Comparison of ENCODE assay signal across 16 mouse cellular contexts in genomic region chr9:35339492-35340262, GRCm38 (mm10).
A peak's percentile ranks its signal among the peaks of the same experiment; 100 is the strongest.
DNase-seq lines count a peak whose midpoint lies in the region; ATAC-seq lines count a peak whose summit lies in the region.
"Had no signal": no experiment of that assay in that cellular context is flagged by ENCODE, and none has a peak within 500 bp of the region (broad histone marks: within the 10 kb centered on the region; RNA-seq: fewer than 3 reads in every experiment).

No protein-coding gene starts in this region.

- 0 out of 2 replicates have a peak overlapping the region, but pooled peaks have one; percentile 2 for H3K27ac ChIP-seq in kidney, embryonic 15.5 days
- peak overlapping the region; percentile 26; the same call in 1 of the 2 replicates for H3K27ac ChIP-seq in embryonic facial prominence, embryonic 10.5 days (replicated peaks)
- H3K27ac ChIP-seq in limb, embryonic 13.5 days = peak overlapping the region; percentile 92
- H3K27ac ChIP-seq: forebrain, embryonic 13.5 days had no signal

- no peak overlapping the region for H3K4me3 ChIP-seq in kidney, embryonic 15.5 days (replicated peaks)
- no peak overlapping the region for H3K4me3 ChIP-seq in embryonic facial prominence, embryonic 10.5 days
- H3K4me3 ChIP-seq in limb, embryonic 13.5 days = no peak overlapping the region
- H3K4me3 ChIP-seq: forebrain, embryonic 13.5 days had no signal

- no peaks in the 10 kb centered on the region for H3K9me3 ChIP-seq in kidney, embryonic 15.5 days (replicated peaks)
- H3K9me3 ChIP-seq in embryonic facial prominence, embryonic 10.5 days = no peaks in the 10 kb centered on the region
- no peaks in the 10 kb centered on the region for H3K9me3 ChIP-seq in limb, embryonic 13.5 days
- H3K9me3 ChIP-seq: forebrain, embryonic 13.5 days had no signal

- WGBS in kidney, embryonic 15.5 days = 76% methylated on average over 10 of the region's 10 CpGs
- 78% methylated on average over 10 of the region's 10 CpGs for WGBS in embryonic facial prominence, embryonic 10.5 days
- 34% methylated on average over 10 of the region's 10 CpGs for WGBS in limb, embryonic 13.5 days

- 0 out of 2 replicates have a peak, but pooled peaks cover 2% of the 10 kb centered on the region for H3K27me3 ChIP-seq in kidney, embryonic 15.5 days
- H3K27me3 ChIP-seq in embryonic facial prominence, embryonic 10.5 days (replicated peaks; ENCODE audit: low read depth, poor library complexity, severe bottlenecking) = peaks cover 58% of the 10 kb centered on the region
- no peaks in the 10 kb centered on the region for H3K27me3 ChIP-seq in limb, embryonic 13.5 days

- ATAC-seq in kidney, embryonic 15.5 days (replicated peaks; ENCODE audit: low FRiP score) = no peak
- ATAC-seq in limb, embryonic 13.5 days (ENCODE audit: low FRiP score, low read depth) = peak; percentile 70
- ATAC-seq in CD4-positive, CD25-positive, alpha-beta regulatory T cell, adult 4 months = no peak
- ATAC-seq: activated CD4-positive, CD25-positive, alpha-beta regulatory T cell, adult 4 months; forebrain, embryonic 13.5 days; hindbrain, embryonic 16.5 days had no signal

- no peaks in the 10 kb centered on the region for H3K36me3 ChIP-seq in kidney, embryonic 15.5 days
- H3K36me3 ChIP-seq in embryonic facial prominence, embryonic 10.5 days (replicated peaks) = no peaks in the 10 kb centered on the region
- no peaks in the 10 kb centered on the region for H3K36me3 ChIP-seq in limb, embryonic 13.5 days

- no peak overlapping the region for H3K9ac ChIP-seq in kidney, embryonic 15.5 days
- H3K9ac ChIP-seq in limb, embryonic 13.5 days = no peak overlapping the region
- H3K9ac ChIP-seq: forebrain, embryonic 13.5 days had no signal

- H3K4me1 ChIP-seq in kidney, embryonic 15.5 days = peaks cover 40% of the 10 kb centered on the region
- H3K4me1 ChIP-seq in embryonic facial prominence, embryonic 10.5 days = peaks cover 84% of the 10 kb centered on the region
- peaks cover 97% of the 10 kb centered on the region for H3K4me1 ChIP-seq in limb, embryonic 13.5 days

- peak; percentile 26 for DNase-seq in gastrocnemius, postnatal 25 days
- DNase-seq in gastrocnemius, postnatal 10 days = no peak
- DNase-seq in kidney, postnatal 14 days = no peak
- DNase-seq in embryonic facial prominence, embryonic 10.5 days (ENCODE audit: low spot score) = peak; percentile 7
- DNase-seq in retina, postnatal 1 day = no peak
- DNase-seq: cerebellum, adult 2 months; embryo, embryonic 11 days; kidney, postnatal 10 days; right cerebral cortex, postnatal 14 days; thymus, postnatal 36 days had no signal

- H3K4me2 ChIP-seq in kidney, embryonic 15.5 days = no peak overlapping the region
- peak overlapping the region; percentile 23 for H3K4me2 ChIP-seq in limb, embryonic 13.5 days (replicated peaks)
- H3K4me2 ChIP-seq: forebrain, embryonic 13.5 days had no signal

Comparison
In these comparisons a context has a peak if more than half of its experiments do, and no peak if none do; other contexts are left out.
1. DNase-seq: peak in gastrocnemius, postnatal 25 days (single experiment) and embryonic facial prominence, embryonic 10.5 days (single experiment); none in gastrocnemius, postnatal 10 days (single experiment), kidney, postnatal 14 days (single experiment) and retina, postnatal 1 day (single experiment).
2. H3K27ac ChIP-seq: peak in every context shown above with its lines; median percentile 92 in limb, embryonic 13.5 days; 26 in embryonic facial prominence, embryonic 10.5 days; 2 in kidney, embryonic 15.5 days.